Mouse (Mus musculus): ENCODE measurements around the gene Nxph2. TPM values are rescaled to one million over a fixed set of nuclear protein-coding genes. Genes with fewer than 3 reads are reported as not detected.
A peak's percentile ranks its signal among the peaks of the same experiment; 100 is the strongest.
"Not testable (repeated sequence)": the region's sequence is repeated elsewhere in the genome, so short reads cannot be mapped to it uniquely, and the experiment has no call there.

Gene Nxph2
- total RNA-seq (2022): 1 to 10 TPM; 2.0 to 2.8 (median 2.2) TPM

DNA sequence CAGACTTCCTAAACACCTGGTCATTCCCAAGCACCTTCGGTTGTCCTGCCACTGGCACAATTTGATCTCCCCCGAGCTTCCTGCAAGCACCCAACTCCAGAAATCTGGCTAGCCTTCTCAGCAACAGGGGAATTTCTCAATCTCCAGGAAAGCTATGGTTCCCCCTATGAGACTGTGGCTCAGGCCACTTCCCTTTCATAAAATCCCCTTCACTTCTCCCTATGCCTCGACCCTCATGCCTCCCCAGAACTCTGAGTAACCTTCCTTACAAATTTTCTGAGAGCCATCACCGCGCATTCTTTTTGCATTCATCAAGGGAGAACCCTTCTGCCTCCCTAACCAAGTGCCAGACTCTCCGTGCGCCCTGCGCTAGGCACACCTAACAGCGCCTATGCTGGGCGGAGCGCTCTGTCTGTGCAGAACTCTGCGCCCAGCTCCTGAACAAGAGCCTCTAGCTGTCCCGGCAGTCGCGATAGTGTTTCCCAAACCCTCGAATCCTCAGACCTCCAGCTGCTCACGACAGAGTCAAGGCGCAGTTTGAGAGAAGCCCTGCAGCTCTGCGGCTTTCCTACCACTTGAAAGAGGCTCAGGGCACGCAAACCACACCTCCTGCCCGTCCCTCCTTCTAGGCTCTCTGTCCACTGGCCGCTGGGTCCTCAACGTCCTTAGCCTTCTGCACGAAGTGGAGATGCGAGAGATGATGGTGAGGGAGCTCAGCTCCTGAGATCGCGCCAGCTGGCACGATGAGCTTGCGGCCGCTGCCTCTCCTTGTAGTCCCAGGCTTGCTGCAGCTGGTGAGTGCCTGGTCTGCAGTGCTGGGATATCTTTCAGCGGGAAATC is at the start of gene Nxph2:
Gene Nxph2 (plus strand): TSS at position 501 of the 840 bp plus-strand sequence.
- peak; percentile 6 to 12 for DNase-seq (ENCODE audit: low spot score in 2 of 2)

DNA sequence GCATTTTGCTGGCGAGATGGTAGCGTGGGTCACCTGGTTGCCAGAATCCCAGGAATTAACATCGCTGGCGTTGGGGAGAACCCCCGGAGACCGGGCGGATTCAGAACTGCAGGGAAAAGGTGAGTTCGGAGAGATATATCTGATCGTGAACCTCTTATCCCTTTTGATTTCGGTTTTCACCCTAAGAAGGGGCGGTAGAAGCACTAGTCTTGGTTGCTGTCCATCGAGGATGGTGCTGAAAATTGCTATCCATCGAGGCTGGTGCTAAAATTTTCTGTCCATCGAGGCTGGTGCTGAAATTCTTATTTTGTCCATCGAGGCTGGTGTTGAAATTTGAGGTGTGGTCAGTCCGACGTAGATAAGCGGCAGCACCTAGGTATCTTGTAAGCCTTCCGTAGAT is 30.1 kb upstream of the Nxph2 start:
- DNase-seq (ENCODE audit: low spot score in 2 of 2): not testable (repeated sequence)

DNA sequence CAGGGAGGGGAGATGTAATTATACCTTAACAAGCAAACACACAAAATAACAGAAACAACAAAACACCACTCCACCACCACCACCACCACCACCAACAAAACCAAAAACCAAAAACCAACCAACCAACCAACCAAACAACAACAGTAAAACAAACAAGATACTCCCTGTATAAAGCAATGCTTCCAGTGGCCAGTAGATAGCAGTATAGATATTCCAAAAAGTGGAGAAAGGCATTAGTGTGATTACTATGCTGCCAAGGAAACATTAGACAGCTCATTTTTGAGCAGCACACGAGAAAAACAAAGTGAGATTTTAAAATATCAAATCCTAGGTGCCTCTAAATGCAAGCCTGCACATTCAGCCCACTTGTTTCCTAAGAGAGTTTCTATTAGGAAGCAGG is 6.2 kb upstream of the Nxph2 start:
- DNase-seq (ENCODE audit: low spot score in 2 of 2): no peak

Other genes starting within 250 kb of the Nxph2 start
- gene Mastl, start 165.2 kb upstream of the Nxph2 start, total RNA-seq (2022): 1 to 10 TPM in 2 of 4 experiments, under 1 TPM in 2; 0.63 to 1.4 (median 1.0) TPM
- gene Yme1l1, start 164.9 kb upstream of the Nxph2 start, total RNA-seq (2022): 10 to 100 TPM; 79.6 to 92.2 (median 89.9) TPM
- gene 4931423N10Rik, start 113.8 kb upstream of the Nxph2 start, total RNA-seq (2022): under 1 TPM; 0.21 to 0.57 (median 0.41) TPM

Data from left cerebral cortex, adult 8-10 months (tissue).